Mouse (Mus musculus) bone marrow macrophage, adult 2 months (primary cell): Measurements from ENCODE around the gene Vill. TPM values are rescaled to one million over a fixed set of nuclear protein-coding genes. Genes with fewer than 3 reads are reported as not detected.

Source experiments
- H3K27ac ChIP-seq: 2 replicates; pipeline ENCODE4 v1.5.1; 2012; ENCODE audit warnings: low read depth, low read length; ENCODE audit not compliant: insufficient read depth
- H3K4me1 ChIP-seq: 2 replicates; pipeline ENCODE4 v1.6.1; 2012; ENCODE audit warnings: low read length; ENCODE audit not compliant: control insufficient read depth, insufficient read depth
- H3K4me3 ChIP-seq: 2 replicates; pipeline ENCODE4 v1.5.1; 2012; ENCODE audit warnings: mild to moderate bottlenecking, low read length, moderate library complexity; ENCODE audit not compliant: insufficient read depth
- CTCF ChIP-seq: IDR thresholded peaks from 2 replicates; pipeline ENCODE4 v1.5.1; 2012; ENCODE audit warnings: low read depth, mild to moderate bottlenecking, low read length, moderate library complexity
- POLR2A ChIP-seq: IDR thresholded peaks from 2 replicates; pipeline ENCODE4 v1.6.1; 2012; ENCODE audit warnings: mild to moderate bottlenecking, low read depth, low read length, borderline replicate concordance
- polyA plus RNA-seq: library from polyadenylated mRNA; stranded (reverse); fragments of >200 nt; gene quantifications from 2 replicates; pipeline ENCODE4 v1.2.4, GENCODE M21; 2012; ENCODE audit not compliant: missing spikeins, insufficient read depth, insufficient read length

The Vill gene
- polyA plus RNA-seq, 1 experiment = 43.1 TPM

DNA sequence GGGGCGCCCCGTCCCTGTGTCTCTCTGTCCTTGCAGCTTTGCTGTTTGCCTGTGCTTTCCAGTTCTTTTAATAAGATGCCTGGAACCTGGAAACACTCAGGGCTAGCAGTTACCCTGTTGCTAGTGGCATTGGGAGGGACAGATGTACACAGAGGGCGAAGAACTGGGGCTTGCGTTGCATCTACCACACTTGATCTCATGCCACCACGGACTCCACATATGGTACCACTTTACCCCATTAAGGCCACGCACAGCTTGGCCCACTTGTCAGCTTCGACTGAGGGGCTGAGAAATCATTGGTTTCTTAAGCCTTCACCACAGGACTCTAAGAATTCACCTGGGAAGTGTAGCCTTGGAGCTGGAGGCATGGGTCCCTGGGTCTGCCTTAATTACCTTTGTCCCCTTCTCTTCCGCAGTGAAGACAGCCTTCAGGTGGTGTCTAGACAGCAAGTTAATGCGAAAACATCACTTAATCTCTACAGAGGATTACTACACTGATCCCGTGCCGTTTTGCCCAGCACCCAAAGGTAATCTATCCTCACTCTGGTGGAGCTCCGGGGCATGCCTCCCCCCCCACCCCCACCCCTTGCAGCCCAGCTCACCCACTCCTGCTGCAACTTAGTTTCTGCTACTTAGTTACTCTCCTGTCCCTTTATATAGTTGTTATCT, 57.2 kb downstream of the Vill start:
- Histone ChIP-seq H3K4me1 (no peaks in the 10 kb centered on the region), H3K27ac (no peak overlapping the region), H3K4me3 (no peak overlapping the region)
- TF ChIP-seq POLR2A = no peak
- TF ChIP-seq CTCF = no peak

- Histone ChIP-seq H3K4me1 (no peaks in the 10 kb centered on the region), H3K4me3 (no peak overlapping the region), H3K27ac (no peak overlapping the region)
- TF ChIP-seq CTCF = no peak
- TF ChIP-seq POLR2A = no peak
Measured at GRCm38 (mm10) chr9:119110640-119111039, 58.1 kb downstream of the Vill start.

GRCm38 (mm10) chr9:119114911-119115310, 62.3 kb downstream of the Vill start:
- Histone ChIP-seq H3K4me1 (no peaks in the 10 kb centered on the region), H3K4me3 (no peak overlapping the region), H3K27ac (no peak overlapping the region)
- TF ChIP-seq POLR2A = no peak
- no peak for TF ChIP-seq CTCF

DNA sequence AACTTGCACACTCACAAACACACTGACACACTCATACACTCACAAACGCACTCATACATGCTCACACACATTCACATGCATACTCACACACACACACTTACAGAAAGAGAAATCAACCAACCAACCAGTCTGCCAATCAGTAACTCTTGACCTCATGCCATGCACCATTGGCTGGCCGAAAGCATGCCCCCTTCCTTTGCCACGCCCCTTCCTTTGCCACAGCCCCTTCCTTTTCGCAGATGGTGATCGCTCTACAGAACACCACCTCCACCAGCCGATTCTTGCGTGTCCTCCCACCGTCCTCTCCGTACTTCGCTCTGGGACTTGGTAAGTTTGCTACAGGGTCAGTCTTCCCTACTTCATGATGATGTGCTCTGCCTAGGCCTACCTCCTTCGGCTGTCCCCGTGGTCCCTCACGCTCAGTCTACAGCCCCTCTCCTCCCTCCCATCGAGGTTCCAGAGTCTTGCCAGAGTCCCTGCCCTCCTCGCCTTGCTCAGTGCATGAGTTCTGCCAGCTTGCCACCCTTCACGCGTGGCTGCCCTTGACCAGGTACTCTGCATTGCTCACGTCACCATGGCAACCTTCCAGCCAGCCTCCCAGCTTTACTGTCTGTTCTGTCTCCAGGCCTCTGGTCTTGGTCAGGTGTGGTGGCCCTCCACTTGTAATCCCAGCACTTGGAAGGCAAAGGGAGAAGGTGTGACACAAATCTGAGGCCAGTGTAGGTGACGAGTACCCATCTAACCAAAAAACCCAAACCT, 67.0 kb downstream of the Vill start:
- Histone ChIP-seq H3K4me1 (no peaks in the 10 kb centered on the region), H3K4me3 (no peak overlapping the region), H3K27ac (no peak overlapping the region)
- no peak for TF ChIP-seq POLR2A
- no peak for TF ChIP-seq CTCF

- H3K4me3 ChIP-seq = no peak overlapping the region
- no peaks in the 10 kb centered on the region for H3K4me1 ChIP-seq
- TF ChIP-seq CTCF (no peak), POLR2A (no peak)
- no peak overlapping the region for H3K27ac ChIP-seq
Measured at GRCm38 (mm10) chr9:119120168-119120560, 67.6 kb downstream of the Vill start.

Other genes starting within 250 kb of the Vill start
- 4.9 and 5.5 TPM in 2 replicates for gene Ctdspl, start 126.3 kb upstream of the Vill start, polyA plus RNA-seq
- gene Plcd1, start 40.7 kb downstream of the Vill start, polyA plus RNA-seq = 1.7 and 1.8 TPM in 2 replicates
- gene Dlec1, start 49.7 kb downstream of the Vill start, polyA plus RNA-seq = not detected in 2 replicates
- gene Acaa1b, start 104.3 kb downstream of the Vill start, polyA plus RNA-seq = not detected in 2 replicates
- gene Gm47289, start 106.4 kb downstream of the Vill start, polyA plus RNA-seq = not detected in 2 replicates
- not detected in 2 replicates for gene Slc22a13, start 156.3 kb downstream of the Vill start, polyA plus RNA-seq